In genomic region chr16:9823686-9824085, GRCm38 (mm10) we compare ENCODE assay signal across 17 mouse cellular contexts.
"Had no signal": no experiment of that assay in that cellular context is flagged by ENCODE, and none has a peak within 500 bp of the region (broad histone marks: within the 10 kb centered on the region; RNA-seq: fewer than 3 reads in every experiment).

No protein-coding gene starts in this region.

- H3K4me1 ChIP-seq: midbrain, embryonic 12.5 days; neural tube, embryonic 12.5 days; stomach, embryonic 15.5 days had no signal

- H3K27ac ChIP-seq: liver, embryonic 14.5 days; midbrain, embryonic 10.5 days; midbrain, embryonic 12.5 days; neural tube, embryonic 12.5 days; stomach, embryonic 15.5 days; stomach, postnatal 0 days had no signal

- H3K4me3 ChIP-seq: midbrain, embryonic 10.5 days; midbrain, embryonic 12.5 days; neural tube, embryonic 12.5 days; stomach, embryonic 15.5 days had no signal

- DNase-seq: lung, adult 18-20 months; lung, embryonic 14.5 days; lung, postnatal 10 days; lung, postnatal 4 days; midbrain, embryonic 14.5 days; retina, postnatal 1 day; right cerebral cortex, postnatal 25 days; right cerebral cortex, postnatal 4 days; thymus, adult 2 months; thymus, postnatal 25 days; thymus, postnatal 4 days had no signal
